Mouse (Mus musculus) neural tube, embryonic 12.5 days (tissue): ENCODE measurements at regions not wholly inside any gene's neighbourhood (a gene's known extent, or its start where the extent isn't known, plus 50 kb on each side); places are given as distances from the start of the nearest gene placed in this dataset.

Experiments used
- ATAC-seq: fragments of 200-750 bp; cut with Nextera tagmentation; 2 replicates; pipeline ENCODE4 v1.8.0; 2017; ENCODE audit warnings: low read depth, mild to moderate bottlenecking, moderate TSS enrichment, moderate library complexity; ENCODE audit not compliant: low FRiP score
- H3K27ac ChIP-seq: fragments of 300-500 bp; sonication (generic); 2 replicates; pipeline ENCODE4 v1.5.1; 2016
- H3K27me3 ChIP-seq: fragments of 300-500 bp; sonication (generic); replicated peaks from 2 replicates; pipeline ENCODE4 v1.6.1; 2016; ENCODE audit warnings: mild to moderate bottlenecking
- H3K36me3 ChIP-seq: fragments of 300-500 bp; sonication (generic); 2 replicates; pipeline ENCODE4 v1.6.1; 2016; ENCODE audit warnings: mild to moderate bottlenecking
- H3K4me1 ChIP-seq: fragments of 300-500 bp; sonication (generic); 2 replicates; pipeline ENCODE4 v1.6.1; 2016
- H3K4me2 ChIP-seq: fragments of 300-500 bp; sonication (generic); replicated peaks from 2 replicates; pipeline ENCODE4 v1.6.1; 2016; ENCODE audit warnings: mild to moderate bottlenecking
- H3K4me3 ChIP-seq: fragments of 300-500 bp; sonication (generic); 2 replicates; pipeline ENCODE4 v1.5.1; 2016
- H3K9ac ChIP-seq: fragments of 300-500 bp; sonication (generic); 2 replicates; pipeline ENCODE4 v1.6.1; 2016; ENCODE audit warnings: mild to moderate bottlenecking
- H3K9me3 ChIP-seq: fragments of 300-500 bp; sonication (generic); 2 replicates; pipeline ENCODE4 v1.6.1; 2016; ENCODE audit warnings: mild to moderate bottlenecking
- WGBS: fragments of 180-500 bp; shearing (Covaris S2); methylation state at CpG from one replicate; pipeline ENCODE4 v1.1.7; 2016; 5-methylcytosine and 5-hydroxymethylcytosine counted together

- no peak for ATAC-seq
- 93% methylated on average over 3 of the region's 3 CpGs for WGBS
- H3K27me3 ChIP-seq, result no peaks in the 10 kb centered on the region
- no peak overlapping the region for H3K4me2 ChIP-seq
- no peaks in the 10 kb centered on the region for H3K36me3 ChIP-seq
- H3K4me3 ChIP-seq, result no peak overlapping the region
- H3K4me1 ChIP-seq, result no peaks in the 10 kb centered on the region
- H3K9ac ChIP-seq, result no peak overlapping the region
- no peaks in the 10 kb centered on the region for H3K9me3 ChIP-seq
- no peak overlapping the region for H3K27ac ChIP-seq
Measured at GRCm38 (mm10) chr1:23462411-23462810, 64.8 kb upstream of the Ogfrl1 start.

DNA sequence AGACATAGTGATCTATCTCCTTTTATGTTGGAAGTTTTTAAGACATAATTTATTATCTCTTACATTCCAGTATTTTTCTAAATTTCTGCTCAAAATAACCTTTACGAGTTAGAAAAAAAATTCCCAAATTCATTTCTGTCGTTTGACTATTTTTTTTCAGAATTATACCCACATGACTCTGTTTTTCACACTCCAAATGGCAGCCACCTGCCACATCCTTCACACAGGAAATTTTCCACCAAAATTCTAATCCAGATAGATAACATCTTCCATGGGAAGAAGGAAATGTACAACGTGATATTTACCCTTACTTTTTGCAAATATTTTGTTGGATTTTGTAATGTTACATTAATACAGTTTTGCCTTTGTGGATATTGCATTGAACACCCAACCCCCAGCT is 66.5 kb upstream of the Ogfrl1 start:
- ATAC-seq, result no peak
- H3K27ac ChIP-seq, result no peak overlapping the region
- H3K4me3 ChIP-seq, result no peak overlapping the region
- H3K27me3 ChIP-seq, result no peaks in the 10 kb centered on the region
- WGBS, result 76% methylated on average over 3 of the region's 3 CpGs
- no peak overlapping the region for H3K9ac ChIP-seq
- no peak overlapping the region for H3K4me2 ChIP-seq
- H3K4me1 ChIP-seq, result no peaks in the 10 kb centered on the region
- no peaks in the 10 kb centered on the region for H3K36me3 ChIP-seq
- no peaks in the 10 kb centered on the region for H3K9me3 ChIP-seq

GRCm38 (mm10) chr1:23466340-23466739 is 68.8 kb upstream of the Ogfrl1 start:
- no peaks in the 10 kb centered on the region for H3K9me3 ChIP-seq
- H3K4me3 ChIP-seq, result no peak overlapping the region
- H3K4me1 ChIP-seq, result no peaks in the 10 kb centered on the region
- H3K27ac ChIP-seq, result no peak overlapping the region
- no peak overlapping the region for H3K9ac ChIP-seq
- ATAC-seq, result no peak
- no peaks in the 10 kb centered on the region for H3K36me3 ChIP-seq
- H3K27me3 ChIP-seq, result no peaks in the 10 kb centered on the region
- 66% methylated on average over 7 of the region's 7 CpGs for WGBS
- H3K4me2 ChIP-seq, result no peak overlapping the region

GRCm38 (mm10) chr1:23467405-23467804 is 69.8 kb upstream of the Ogfrl1 start:
- H3K4me2 ChIP-seq, result no peak overlapping the region
- no peak overlapping the region for H3K27ac ChIP-seq
- H3K4me3 ChIP-seq, result no peak overlapping the region
- no peaks in the 10 kb centered on the region for H3K36me3 ChIP-seq
- no peaks in the 10 kb centered on the region for H3K9me3 ChIP-seq
- no peak overlapping the region for H3K9ac ChIP-seq
- H3K4me1 ChIP-seq, result no peaks in the 10 kb centered on the region
- 89% methylated on average over 2 of the region's 2 CpGs for WGBS
- no peak for ATAC-seq
- no peaks in the 10 kb centered on the region for H3K27me3 ChIP-seq

- Histone ChIP-seq H3K4me2 (no peak overlapping the region), H3K9ac (no peak overlapping the region), H3K27me3 (no peaks in the 10 kb centered on the region), H3K4me3 (no peak overlapping the region), H3K9me3 (no peaks in the 10 kb centered on the region), H3K4me1 (no peaks in the 10 kb centered on the region), H3K27ac (no peak overlapping the region), H3K36me3 (no peaks in the 10 kb centered on the region)
- WGBS, result 85% methylated on average over 5 of the region's 5 CpGs
- ATAC-seq, result no peak
Measured at GRCm38 (mm10) chr1:23480776-23481320, 83.3 kb upstream of the Ogfrl1 start.

DNA sequence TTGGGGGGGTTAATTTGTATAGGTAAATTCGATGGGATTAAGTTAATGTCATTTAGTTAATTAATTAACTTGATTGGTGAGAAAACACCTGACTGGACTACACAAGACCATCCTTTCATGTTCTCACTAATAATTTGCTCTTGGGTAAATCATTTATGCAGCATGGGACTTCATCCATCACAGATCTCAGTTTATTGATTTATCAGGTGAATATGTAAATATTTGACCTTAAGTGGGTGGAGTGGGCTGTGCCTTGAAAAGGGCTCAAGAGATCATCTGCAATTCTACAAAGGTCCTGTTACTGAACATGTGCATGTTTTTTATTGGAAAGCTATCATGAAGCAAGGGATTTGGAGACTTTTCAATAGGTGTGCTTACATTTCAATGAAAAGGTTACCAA is 87.0 kb upstream of the Ogfrl1 start:
- Histone ChIP-seq H3K36me3 (no peaks in the 10 kb centered on the region), H3K9me3 (no peaks in the 10 kb centered on the region), H3K27me3 (no peaks in the 10 kb centered on the region), H3K9ac (no peak overlapping the region), H3K27ac (no peak overlapping the region), H3K4me3 (no peak overlapping the region), H3K4me1 (no peaks in the 10 kb centered on the region), H3K4me2 (no peak overlapping the region)
- ATAC-seq, result no peak
- WGBS, result 44% methylated on average over 1 of the region's 1 CpGs

- no peak overlapping the region for H3K4me3 ChIP-seq
- no peak for ATAC-seq
- WGBS, result 78% methylated on average over 3 of the region's 3 CpGs
Measured at GRCm38 (mm10) chr1:23485150-23485775, 87.7 kb upstream of the Ogfrl1 start.

GRCm38 (mm10) chr1:23487031-23487430 is 89.5 kb upstream of the Ogfrl1 start:
- ATAC-seq, result no peak
- H3K27ac ChIP-seq, result no peak overlapping the region
- no peak overlapping the region for H3K9ac ChIP-seq
- no peaks in the 10 kb centered on the region for H3K27me3 ChIP-seq
- H3K4me3 ChIP-seq, result no peak overlapping the region
- no peaks in the 10 kb centered on the region for H3K36me3 ChIP-seq
- no peaks in the 10 kb centered on the region for H3K9me3 ChIP-seq
- 0 out of 2 replicates have a peak, but pooled peaks cover 5% of the 10 kb centered on the region for H3K4me1 ChIP-seq
- H3K4me2 ChIP-seq, result no peak overlapping the region

More at GRCm38 (mm10) chr1:23485150-23485775, 87.7 kb upstream of the Ogfrl1 start:
- Histone ChIP-seq H3K9me3 (no peaks in the 10 kb centered on the region), H3K4me1 (0 out of 2 replicates have a peak, but pooled peaks cover 4% of the 10 kb centered on the region), H3K9ac (no peak overlapping the region), H3K36me3 (no peaks in the 10 kb centered on the region), H3K27ac (no peak overlapping the region), H3K4me2 (no peak overlapping the region), H3K27me3 (no peaks in the 10 kb centered on the region)

DNA sequence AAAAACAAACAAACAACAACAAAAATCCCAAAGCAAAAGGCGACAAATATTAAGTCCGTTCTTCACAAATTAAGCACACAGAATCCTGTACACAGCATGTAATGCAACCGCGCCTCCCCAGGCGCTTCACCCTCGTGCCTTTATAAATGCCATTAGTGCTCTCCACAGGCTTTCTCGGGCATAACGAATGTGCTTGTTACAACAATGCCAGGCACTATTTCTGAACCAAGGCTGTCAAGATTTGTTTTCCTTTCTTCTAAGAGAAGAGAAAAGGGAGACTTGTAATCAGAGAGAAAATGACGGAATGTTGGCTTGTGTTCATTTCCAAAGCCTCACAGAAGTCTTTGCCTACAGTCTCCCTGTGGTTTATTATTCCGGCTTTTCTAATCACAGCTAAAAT is 93.1 kb upstream of the Ogfrl1 start:
- no peaks in the 10 kb centered on the region for H3K36me3 ChIP-seq
- H3K9ac ChIP-seq, result no peak overlapping the region
- no peaks in the 10 kb centered on the region for H3K9me3 ChIP-seq
- 0 out of 2 replicates have a peak, but pooled peaks cover 5% of the 10 kb centered on the region for H3K4me1 ChIP-seq
- H3K27me3 ChIP-seq, result no peaks in the 10 kb centered on the region
- no peak overlapping the region for H3K4me3 ChIP-seq
- H3K27ac ChIP-seq, result no peak overlapping the region
- WGBS, result 48% methylated on average over 10 of the region's 10 CpGs
- peak overlapping the region; percentile 22; the same call in 1 of the 2 replicates for H3K4me2 ChIP-seq
- ATAC-seq, result peak; percentile 65; the same call in 1 of the 2 replicates

- Histone ChIP-seq H3K9ac (no peak overlapping the region), H3K27ac (no peak overlapping the region), H3K9me3 (no peaks in the 10 kb centered on the region), H3K4me3 (no peak overlapping the region), H3K4me2 (0 out of 2 replicates have a peak overlapping the region, but pooled peaks have one; percentile 22), H3K27me3 (no peaks in the 10 kb centered on the region), H3K36me3 (no peaks in the 10 kb centered on the region), H3K4me1 (0 out of 2 replicates have a peak, but pooled peaks cover 5% of the 10 kb centered on the region)
- ATAC-seq, result 0 out of 2 replicates have a peak, but pooled peaks have one; percentile 74
- WGBS, result 59% methylated on average over 6 of the region's 6 CpGs
Measured at GRCm38 (mm10) chr1:23491041-23491440, 93.5 kb upstream of the Ogfrl1 start.

- Histone ChIP-seq H3K27ac (no peak overlapping the region), H3K36me3 (no peaks in the 10 kb centered on the region), H3K27me3 (no peaks in the 10 kb centered on the region), H3K4me2 (no peak overlapping the region), H3K9ac (no peak overlapping the region), H3K9me3 (no peaks in the 10 kb centered on the region), H3K4me1 (0 out of 2 replicates have a peak, but pooled peaks cover 5% of the 10 kb centered on the region), H3K4me3 (no peak overlapping the region)
- no peak for ATAC-seq
Measured at GRCm38 (mm10) chr1:23492981-23493380, 95.4 kb upstream of the Ogfrl1 start.

- no peak overlapping the region for H3K4me3 ChIP-seq
- no peaks in the 10 kb centered on the region for H3K4me1 ChIP-seq
- H3K9ac ChIP-seq, result no peak overlapping the region
- no peak overlapping the region for H3K4me2 ChIP-seq
- no peak overlapping the region for H3K27ac ChIP-seq
- no peaks in the 10 kb centered on the region for H3K27me3 ChIP-seq
- no peaks in the 10 kb centered on the region for H3K9me3 ChIP-seq
- no peak for ATAC-seq
- no peaks in the 10 kb centered on the region for H3K36me3 ChIP-seq
- 62% methylated on average over 4 of the region's 4 CpGs for WGBS
Measured at GRCm38 (mm10) chr1:23495412-23495811, 97.8 kb upstream of the Ogfrl1 start.

GRCm38 (mm10) chr1:23520113-23520512 is 122.5 kb upstream of the Ogfrl1 start:
- Histone ChIP-seq H3K4me1 (no peaks in the 10 kb centered on the region), H3K36me3 (no peaks in the 10 kb centered on the region), H3K27ac (no peak overlapping the region), H3K4me2 (no peak overlapping the region), H3K9ac (no peak overlapping the region), H3K9me3 (no peaks in the 10 kb centered on the region), H3K4me3 (no peak overlapping the region), H3K27me3 (no peaks in the 10 kb centered on the region)
- WGBS, result 22% methylated on average over 2 of the region's 2 CpGs
- ATAC-seq, result no peak
